Mouse (Mus musculus) adrenal gland, adult (tissue): ENCODE measurements at regions not wholly inside any gene's neighbourhood (a gene's known extent, or its start where the extent isn't known, plus 50 kb on each side); places are given as distances from the start of the nearest gene placed in this dataset.

Experiments used
- DNase-seq, 2 experiments: peaks; one replicate each; pipeline ENCODE4 v3.0.0; 2022 to 2023; ENCODE audit warnings: low spot score in 1 of 2; ENCODE audit not compliant: inconsistent age in 2 of 2

DNA sequence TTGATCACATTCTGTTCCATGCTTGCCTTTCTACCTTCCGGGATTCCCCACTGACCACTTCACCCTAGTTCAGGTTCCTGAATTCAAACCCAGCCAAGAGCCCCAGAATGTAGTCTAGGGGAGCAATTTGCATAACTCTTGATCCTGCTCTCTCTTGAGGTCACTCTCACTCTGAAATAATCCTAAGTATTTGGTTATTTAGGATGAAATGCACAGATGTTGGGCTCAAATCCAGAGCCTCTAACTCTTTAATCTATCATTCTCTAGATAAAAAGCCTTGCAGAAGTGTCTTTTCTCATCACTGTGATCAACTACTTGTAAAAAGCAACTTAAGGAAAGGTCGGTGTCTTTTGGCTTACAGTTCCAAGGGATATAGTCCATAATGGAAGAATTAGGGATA lies 57.4 kb upstream of the Ccn6 start:
- no peak for DNase-seq

DNA sequence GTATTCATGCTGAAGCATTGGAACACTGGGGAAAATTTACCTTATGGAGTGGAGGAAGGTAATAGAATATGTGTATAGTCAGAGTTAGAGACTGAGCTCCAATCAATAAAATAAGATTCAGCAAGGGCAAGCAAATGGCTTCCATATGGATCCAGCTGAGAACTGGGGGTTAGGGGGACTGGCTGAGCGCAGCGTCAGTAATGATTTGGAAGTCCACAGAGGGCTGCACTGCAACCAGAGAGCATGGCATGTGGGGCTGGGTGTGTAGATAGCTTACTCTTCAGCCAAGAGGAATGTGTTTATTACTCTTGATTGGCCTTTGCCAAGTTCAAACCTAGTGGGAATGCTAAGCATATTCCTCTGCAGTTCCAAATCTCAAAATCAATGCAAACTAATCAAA lies 55.8 kb upstream of the Ccn6 start:
- DNase-seq = no peak

DNA sequence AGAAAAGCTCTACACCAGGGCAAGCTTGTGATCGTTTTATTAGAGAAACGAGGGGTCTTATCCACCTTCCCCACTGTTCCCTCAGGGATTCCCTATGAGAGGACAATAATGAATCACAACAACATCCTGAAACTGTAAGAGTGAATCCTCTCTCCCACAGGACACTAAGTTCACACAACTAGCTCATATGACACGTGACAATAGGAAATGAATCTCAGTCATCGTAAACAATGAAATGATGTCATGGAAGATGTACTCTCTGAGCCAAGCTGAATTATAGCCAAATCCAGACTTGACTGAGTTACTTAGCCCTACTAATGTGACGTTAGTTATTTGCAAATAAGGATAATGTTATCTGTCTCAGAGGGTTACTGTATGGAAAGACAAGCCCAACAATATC lies 54.6 kb upstream of the Ccn6 start:
- no peak for DNase-seq

DNA sequence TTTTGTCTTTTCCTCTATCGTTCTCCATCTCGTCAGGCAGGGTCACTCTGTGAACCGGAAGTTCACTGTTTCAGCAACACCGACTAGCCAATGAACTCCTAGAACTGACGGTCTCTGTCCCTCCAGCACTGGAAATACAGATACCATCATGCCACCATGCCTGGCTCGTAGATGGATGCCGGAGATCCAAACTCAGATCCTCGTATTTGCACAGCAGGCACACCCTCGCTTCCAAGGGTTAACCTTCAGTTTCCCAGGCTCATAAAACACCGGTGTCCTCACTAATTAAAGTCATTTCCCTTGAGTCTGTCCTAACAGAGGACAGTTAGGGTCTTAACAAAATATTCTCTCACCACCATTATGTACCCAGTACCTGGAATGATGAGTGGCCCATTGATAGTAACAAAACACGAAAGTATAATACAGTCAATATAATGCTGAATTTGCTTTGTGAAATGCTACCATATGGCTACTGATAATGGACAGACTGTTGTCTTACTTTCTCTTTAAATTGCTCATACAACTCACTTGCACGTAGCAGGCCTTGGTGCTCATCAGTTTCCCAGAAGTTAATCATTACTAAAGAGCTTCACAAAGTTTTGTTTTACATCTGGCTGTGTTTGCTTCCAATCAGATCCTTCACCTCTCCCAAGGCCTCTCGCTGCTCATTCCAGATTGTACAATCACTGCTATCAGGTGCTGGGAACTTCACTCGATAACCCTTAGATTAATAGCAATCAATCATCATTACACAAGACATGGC lies 52.7 kb upstream of the Ccn6 start:
- no peak for DNase-seq

DNA sequence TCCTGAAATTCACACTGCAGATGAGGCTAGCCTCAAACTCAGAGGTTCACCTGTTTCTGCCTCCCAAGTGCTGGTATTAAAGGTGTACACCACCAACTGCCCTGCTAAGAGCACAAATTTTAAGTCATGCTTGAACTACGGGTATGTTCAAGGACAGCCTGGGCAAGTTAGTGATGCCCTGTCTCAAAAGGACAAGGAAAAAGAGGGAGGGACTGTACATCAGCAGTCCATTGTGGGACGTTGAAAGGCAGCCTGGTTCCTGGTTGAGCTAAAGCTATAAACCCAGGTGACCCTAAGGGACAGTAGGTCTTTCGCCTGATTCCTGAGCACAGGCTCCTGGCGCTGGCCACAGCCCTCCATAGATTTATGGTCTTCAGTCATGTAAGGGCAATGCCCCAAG lies 51.0 kb upstream of the Ccn6 start:
- DNase-seq = no peak
